Mouse (Mus musculus): Measurements from ENCODE around the gene Nkg7.
"Not testable (repeated sequence)": the region's sequence is repeated elsewhere in the genome, so short reads cannot be mapped to it uniquely, and the experiment has no call there.

- TF ChIP-seq CTCF (IDR thresholded peaks at IDR 0.05; ENCODE audit: control insufficient read depth, insufficient read depth, insufficient read length); CEBPB (IDR thresholded peaks at IDR 0.05; ENCODE audit: low read depth); MAX (IDR thresholded peaks at IDR 0.05); USF1 (IDR thresholded peaks at IDR 0.05; ENCODE audit: low read depth): not testable (repeated sequence)
Observed at GRCm38 (mm10) chr7:43411724-43412123, 25.1 kb upstream of the Nkg7 start.
